Mouse (Mus musculus): Measurements from ENCODE around the gene Snrk.

DNA sequence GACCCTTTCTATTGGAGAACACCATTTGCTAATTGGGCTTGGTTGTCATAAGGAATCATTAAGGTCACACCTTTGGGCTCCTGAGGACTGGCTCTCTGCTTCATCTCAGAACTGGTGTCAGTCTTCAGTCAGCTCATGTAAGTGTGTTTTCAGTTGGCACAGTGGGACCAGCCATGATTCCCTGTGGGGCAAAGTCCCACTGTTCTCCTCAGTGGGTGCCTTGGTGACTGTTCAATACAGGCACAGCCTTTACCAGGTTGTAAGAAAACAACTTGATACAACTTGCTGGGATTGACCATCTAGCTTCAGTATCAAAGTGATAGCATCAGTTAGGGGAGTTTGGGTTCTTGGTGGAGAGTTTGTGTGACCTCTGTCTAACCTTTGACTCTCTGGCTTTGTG, 28.6 kb downstream of the Snrk start:
- no peak for TF ChIP-seq CTCF (IDR thresholded peaks at IDR 0.05; ENCODE audit: low read depth)
- no peak for TF ChIP-seq EP300 (IDR thresholded peaks at IDR 0.05; ENCODE audit: low read depth)

Data from liver, postnatal 0 days (tissue).